Mouse (Mus musculus): ENCODE data around the gene Kbtbd13. TPM values are rescaled to one million over a fixed set of nuclear protein-coding genes. Genes with fewer than 3 reads are reported as not detected.

Gene Kbtbd13
- total and polyA plus RNA-seq, 3 experiments, result not detected

- Histone ChIP-seq H3K4me2 (ENCODE audit: insufficient read depth, low read depth, poor library complexity, severe bottlenecking) (no peak overlapping the region), H3K9me3 (replicated peaks; ENCODE audit: low read length) (peaks cover 3% of the 10 kb centered on the region), H3K27me3 (replicated peaks) (peaks cover 1% of the 10 kb centered on the region), H3K79me2 (replicated peaks; ENCODE audit: control insufficient read depth, extremely low read depth, insufficient read depth, poor library complexity, severe bottlenecking) (peaks cover 15% of the 10 kb centered on the region), H3K36me3 (replicated peaks in 1 of 2; ENCODE audit: control insufficient read depth in 1 of 2, insufficient read depth in 1 of 2, low read length in 1 of 2) (peaks cover 3 to 22% of the 10 kb centered on the region in 2 experiments), H3K9ac (ENCODE audit: insufficient read depth, low read depth) (no peak overlapping the region), H3K4me1 (ENCODE audit: control insufficient read depth in 1 of 2, insufficient read depth in 2 of 2) (peaks cover 0 to 21% of the 10 kb centered on the region in 2 experiments; a peak in 2 of 4 replicates), H3K27ac (ENCODE audit: insufficient read depth, low read depth) (no peak overlapping the region), H3K4me3 (replicated peaks in 1 of 3; ENCODE audit: low read depth in 2 of 3, low read length in 2 of 3, poor library complexity in 1 of 3) (no peak overlapping the region)
- dilution Hi-C loops (cut with MboI; ENCODE audit: extremely low pct_ligation_motif_present, extremely low pct_unique_long_range_greater_than_20kb, low sequenced_read_pairs) (no loop called here), in situ Hi-C loops (cut with MboI; ENCODE audit: low pct_ligation_motif_present, low pct_unique_long_range_greater_than_20kb, low sequenced_read_pairs) (no loop called here)
- TF ChIP-seq ZMIZ1 (IDR thresholded peaks at IDR 0.05; ENCODE audit: low read depth, low read length) (no peak), UBTF (IDR thresholded peaks at IDR 0.05; ENCODE audit: low read depth, low read length) (no peak), TBP (conservative IDR thresholded peaks at IDR 0.05; ENCODE audit: low read depth, low read length) (no peak), MAZ (IDR thresholded peaks at IDR 0.05; ENCODE audit: low read depth, low read length) (no peak), NRF1 (IDR thresholded peaks at IDR 0.05; ENCODE audit: low read depth, low read length) (no peak), CHD2 (IDR thresholded peaks at IDR 0.05; ENCODE audit: low read length) (no peak), MAFK (IDR thresholded peaks at IDR 0.05; ENCODE audit: insufficient replicate concordance, low read length) (no peak), BHLHE40 (IDR thresholded peaks at IDR 0.05; ENCODE audit: low read depth, low read length) (no peak)
- no peak for DNase-seq (ENCODE audit: extremely low read depth)
These were observed 43.8 kb upstream of the Kbtbd13 start for GRCm38 (mm10) chr9:65435211-65435610.

DNA sequence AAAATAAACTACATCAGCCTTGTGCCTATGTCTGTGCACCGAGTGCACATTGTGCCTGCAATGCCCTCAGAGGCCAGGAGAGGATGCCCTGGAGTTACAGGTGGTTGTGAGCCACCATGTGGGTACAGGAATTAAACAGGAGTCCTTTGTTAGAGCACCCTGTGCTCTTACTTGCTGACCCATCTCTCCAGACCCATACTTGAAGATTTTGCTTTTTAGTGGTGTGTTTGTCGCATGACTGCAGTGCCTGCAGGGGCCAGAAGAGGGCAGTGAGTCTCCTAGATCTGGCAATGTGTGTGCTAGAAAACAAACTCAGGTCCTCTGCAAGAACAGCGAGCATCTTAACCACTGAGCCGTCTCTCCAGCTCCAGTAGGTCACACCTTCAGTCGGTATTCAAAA, 42.7 kb upstream of the Kbtbd13 start:
- peak; percentile 74 for DNase-seq (ENCODE audit: extremely low read depth)
- peaks cover 1% of the 10 kb centered on the region for H3K27me3 ChIP-seq (replicated peaks)
- in situ Hi-C loops (cut with MboI; ENCODE audit: low pct_ligation_motif_present, low pct_unique_long_range_greater_than_20kb, low sequenced_read_pairs) (no loop called here), dilution Hi-C loops (cut with MboI; ENCODE audit: extremely low pct_ligation_motif_present, extremely low pct_unique_long_range_greater_than_20kb, low sequenced_read_pairs) (no loop called here)
- H3K79me2 ChIP-seq (replicated peaks; ENCODE audit: control insufficient read depth, extremely low read depth, insufficient read depth, poor library complexity, severe bottlenecking), result peaks cover 15% of the 10 kb centered on the region
- TF ChIP-seq MAX (IDR thresholded peaks at IDR 0.05; ENCODE audit: low read length), result peak; percentile 54; the same call in 1 of the 2 replicates
- peak; percentile 65 to 78 for TF ChIP-seq CTCF (conservative IDR thresholded peaks at IDR 0.05 in 1 of 2, IDR thresholded peaks at IDR 0.05 in 1 of 2; ENCODE audit: low read depth in 2 of 2, low read length in 2 of 2)
- no peak for TF ChIP-seq SIN3A (IDR thresholded peaks at IDR 0.05; ENCODE audit: low read length)
- TF ChIP-seq MXI1 (IDR thresholded peaks at IDR 0.05; ENCODE audit: low read depth, low read length), result no peak
- no peak for TF ChIP-seq ETS1 (conservative IDR thresholded peaks at IDR 0.05; ENCODE audit: low read depth, low read length)
- peak; percentile 73 for TF ChIP-seq SMC3 (IDR thresholded peaks at IDR 0.05; ENCODE audit: low read depth, low read length)
- no peak for TF ChIP-seq ZNF384 (IDR thresholded peaks at IDR 0.05; ENCODE audit: low read depth, low read length)
- peak; percentile 20; the same call in 1 of the 2 replicates for TF ChIP-seq ZC3H11A (IDR thresholded peaks at IDR 0.05; ENCODE audit: low read depth, low read length)
- no peak for TF ChIP-seq HCFC1 (IDR thresholded peaks at IDR 0.05; ENCODE audit: low read depth, low read length)
- TF ChIP-seq MYC (IDR thresholded peaks at IDR 0.05; ENCODE audit: low read depth, low read length), result peak; percentile 71
- no peak for TF ChIP-seq POLR2AphosphoS2 (IDR thresholded peaks at IDR 0.05; ENCODE audit: low read depth, low read length)
- TF ChIP-seq RAD21 (IDR thresholded peaks at IDR 0.05; ENCODE audit: low read depth, low read length), result peak; percentile 69
- H3K4me1 ChIP-seq (ENCODE audit: control insufficient read depth in 1 of 2, insufficient read depth in 2 of 2), result peaks cover 0 to 21% of the 10 kb centered on the region in 2 experiments; a peak in 2 of 4 replicates
- H3K36me3 ChIP-seq (replicated peaks in 1 of 2; ENCODE audit: control insufficient read depth in 1 of 2, insufficient read depth in 1 of 2, low read length in 1 of 2), result peaks cover 3 to 14% of the 10 kb centered on the region in 2 experiments
- H3K27ac ChIP-seq (ENCODE audit: insufficient read depth, low read depth), result no peak overlapping the region
- H3K9ac ChIP-seq (ENCODE audit: insufficient read depth, low read depth), result no peak overlapping the region
- peaks cover 3% of the 10 kb centered on the region for H3K9me3 ChIP-seq (replicated peaks; ENCODE audit: low read length)
- no peak overlapping the region for H3K4me3 ChIP-seq (replicated peaks in 1 of 3; ENCODE audit: low read depth in 2 of 3, low read length in 2 of 3, poor library complexity in 1 of 3)
- no peak overlapping the region for H3K4me2 ChIP-seq (ENCODE audit: insufficient read depth, low read depth, poor library complexity, severe bottlenecking)

All from CH12.LX (cell line).